In genomic region chr19:21865242-21866055, GRCm38 (mm10) we compare ENCODE assay signal across 18 mouse cellular contexts.
DNase-seq lines count a peak whose midpoint lies in the region; ATAC-seq and TF ChIP-seq lines count a peak whose summit lies in the region.
"Had no signal": no experiment of that assay in that cellular context is flagged by ENCODE, and none has a peak within 500 bp of the region (broad histone marks: within the 10 kb centered on the region; RNA-seq: fewer than 3 reads in every experiment).

No protein-coding gene starts in this region.

- peaks cover 12% of the 10 kb centered on the region for H3K4me1 ChIP-seq in heart, embryonic 15.5 days (replicated peaks)
- peaks cover 47% of the 10 kb centered on the region for H3K4me1 ChIP-seq in G1E (ENCODE audit: insufficient read depth, low read depth, low read length)
- H3K4me1 ChIP-seq: forebrain, embryonic 13.5 days; liver, embryonic 13.5 days; midbrain, embryonic 10.5 days; stomach, embryonic 15.5 days had no signal

- no peak for ATAC-seq in heart, embryonic 15.5 days (replicated peaks; ENCODE audit: insufficient number of reproducible peaks, insufficient read depth, low FRiP score, low read depth)
- ATAC-seq in G1E (ENCODE audit: extremely low read depth, insufficient number of reproducible peaks, low FRiP score, poor library complexity, severe bottlenecking) = peak; percentile 64
- peak; percentile 51 for ATAC-seq in megakaryocyte, adult 5-6 weeks (ENCODE audit: poor library complexity, severe bottlenecking)
- ATAC-seq: forebrain, embryonic 13.5 days; hindbrain, embryonic 16.5 days had no signal

- DNase-seq in adrenal gland, adult (ENCODE audit: inconsistent age in 2 of 2, low spot score in 1 of 2) = peak; percentile 55 to 80
- DNase-seq in adrenal gland, postnatal 25 days = no peak
- no peak for DNase-seq in heart, postnatal 10 days
- no peak for DNase-seq in G1E (ENCODE audit: low spot score)
- no peak for DNase-seq in kidney, adult 18-20 months
- no peak for DNase-seq in left cerebral cortex, postnatal 36 days (ENCODE audit: low spot score in 2 of 2)
- DNase-seq: cerebellum, adult 2 months; kidney, adult 8-10 months; kidney, postnatal 36 days; liver, embryonic 13.5 days; lung, postnatal 10 days; right cerebral cortex, adult 18-20 months had no signal

- 57% methylated on average over 7 of the region's 7 CpGs for WGBS in heart, embryonic 15.5 days

- TF ChIP-seq CTCF in G1E (IDR thresholded peaks at IDR 0.05; ENCODE audit: low read depth, low read length) = no peak

- intact Hi-C loops in heart, postnatal 10 days (cut with DNase I) = no loop called here
- intact Hi-C loops in left cerebral cortex, postnatal 36 days (cut with DNase I) = no loop called here

- peaks cover 6% of the 10 kb centered on the region for H3K36me3 ChIP-seq in heart, embryonic 15.5 days
- H3K36me3 ChIP-seq in G1E (replicated peaks) = no peaks in the 10 kb centered on the region
- H3K36me3 ChIP-seq: liver, embryonic 13.5 days; stomach, embryonic 15.5 days had no signal

- no peaks in the 10 kb centered on the region for H3K9me3 ChIP-seq in heart, embryonic 15.5 days (replicated peaks)
- H3K9me3 ChIP-seq in G1E (replicated peaks) = no peaks in the 10 kb centered on the region
- H3K9me3 ChIP-seq: forebrain, embryonic 13.5 days; liver, embryonic 13.5 days; midbrain, embryonic 10.5 days; stomach, embryonic 15.5 days had no signal

- H3K27me3 ChIP-seq in heart, embryonic 15.5 days = no peaks in the 10 kb centered on the region
- H3K27me3 ChIP-seq in G1E (ENCODE audit: insufficient read depth, low read length) = no peaks in the 10 kb centered on the region
- H3K27me3 ChIP-seq: forebrain, embryonic 13.5 days; liver, embryonic 13.5 days; stomach, embryonic 15.5 days had no signal

- no peak overlapping the region for H3K4me2 ChIP-seq in heart, embryonic 15.5 days
- H3K4me2 ChIP-seq: forebrain, embryonic 13.5 days; liver, embryonic 13.5 days; stomach, embryonic 15.5 days had no signal

- H3K27ac ChIP-seq in heart, embryonic 15.5 days = peak overlapping the region; percentile 21; the same call in 1 of the 2 replicates
- H3K27ac ChIP-seq: forebrain, embryonic 13.5 days; liver, embryonic 13.5 days; midbrain, embryonic 10.5 days; stomach, embryonic 15.5 days had no signal

- no peak overlapping the region for H3K9ac ChIP-seq in heart, embryonic 15.5 days
- H3K9ac ChIP-seq: forebrain, embryonic 13.5 days; liver, embryonic 13.5 days; stomach, embryonic 15.5 days had no signal

- no peak overlapping the region for H3K4me3 ChIP-seq in heart, embryonic 15.5 days
- H3K4me3 ChIP-seq in G1E (ENCODE audit: low read depth, low read length) = peak overlapping the region; percentile 60; the same call in 1 of the 2 replicates
- H3K4me3 ChIP-seq: forebrain, embryonic 13.5 days; liver, embryonic 13.5 days; midbrain, embryonic 10.5 days; stomach, embryonic 15.5 days had no signal

Comparison
In these comparisons a context has a peak if more than half of its experiments do, and no peak if none do; other contexts are left out.
1. DNase-seq: peak in adrenal gland, adult (2 of 2); none in adrenal gland, postnatal 25 days (single experiment), heart, postnatal 10 days (0 of 2), G1E (single experiment), kidney, adult 18-20 months (single experiment) and left cerebral cortex, postnatal 36 days (0 of 2).